Mouse (Mus musculus): ENCODE results near the gene Plekha6. TPM values are rescaled to one million over a fixed set of nuclear protein-coding genes. Genes with fewer than 3 reads are reported as not detected.
A peak's percentile ranks its signal among the peaks of the same experiment; 100 is the strongest.

Plekha6 gene
- total RNA-seq, 2 experiments from 2014 or later, result 72.2 to 84.2 TPM

DNA sequence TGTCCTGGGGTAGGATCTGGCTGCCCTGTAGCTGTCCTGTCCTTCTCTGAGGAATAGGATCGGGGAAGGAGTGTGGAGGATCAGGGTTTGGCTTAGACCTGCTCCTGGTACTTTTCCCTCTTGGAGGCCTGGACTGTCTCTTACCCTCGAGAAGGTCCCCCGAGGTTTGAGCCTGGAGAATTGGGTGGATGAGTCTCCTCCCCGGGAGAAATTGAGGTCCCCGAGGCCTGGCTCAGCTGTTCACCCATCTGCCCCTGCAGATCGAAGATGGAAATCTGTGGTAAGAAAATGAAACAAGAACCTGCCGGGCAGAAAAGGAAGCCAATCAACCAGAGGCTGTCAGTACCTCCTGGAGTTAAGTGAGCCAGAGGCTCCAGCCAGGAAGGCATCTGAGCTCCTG is 45.5 kb downstream of the Plekha6 start:
- no peak for DNase-seq (ENCODE audit: low spot score in 2 of 2)
- intact Hi-C loops (cut with DNase I), result no loop called here

DNA sequence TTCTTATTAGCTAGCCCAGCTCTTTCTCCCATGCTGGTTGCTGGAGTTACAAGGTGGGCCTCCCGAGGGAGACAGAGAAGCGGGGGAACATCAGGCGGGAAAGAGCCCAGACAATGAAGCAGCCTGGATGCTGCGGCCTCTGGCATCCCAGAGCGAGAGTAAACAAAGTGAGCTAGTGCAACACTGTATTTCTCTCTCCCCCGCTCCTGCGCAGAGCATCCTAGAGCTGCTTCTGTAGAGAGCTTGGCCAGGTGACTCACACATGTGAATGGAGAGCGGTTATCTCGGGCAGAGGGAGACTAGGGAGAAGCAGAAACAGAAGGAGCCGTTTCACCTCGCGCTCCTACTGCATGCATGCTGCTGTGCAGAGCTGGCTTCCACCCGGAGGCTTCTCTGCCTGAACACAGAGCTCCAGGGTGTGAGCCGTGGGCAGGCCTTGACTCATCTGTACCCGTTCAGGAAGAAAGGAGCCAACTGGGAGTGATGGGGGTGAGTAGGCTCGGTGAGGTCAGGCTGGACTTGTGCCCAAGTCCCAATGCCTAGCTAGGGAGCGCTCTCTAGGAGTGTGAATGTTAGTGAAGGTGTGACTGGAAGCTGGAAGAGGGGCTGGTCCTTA is 46.0 kb downstream of the Plekha6 start:
- peak; percentile 62 to 89 for DNase-seq (ENCODE audit: low spot score in 2 of 2)
- intact Hi-C loops (cut with DNase I), result no loop called here

DNA sequence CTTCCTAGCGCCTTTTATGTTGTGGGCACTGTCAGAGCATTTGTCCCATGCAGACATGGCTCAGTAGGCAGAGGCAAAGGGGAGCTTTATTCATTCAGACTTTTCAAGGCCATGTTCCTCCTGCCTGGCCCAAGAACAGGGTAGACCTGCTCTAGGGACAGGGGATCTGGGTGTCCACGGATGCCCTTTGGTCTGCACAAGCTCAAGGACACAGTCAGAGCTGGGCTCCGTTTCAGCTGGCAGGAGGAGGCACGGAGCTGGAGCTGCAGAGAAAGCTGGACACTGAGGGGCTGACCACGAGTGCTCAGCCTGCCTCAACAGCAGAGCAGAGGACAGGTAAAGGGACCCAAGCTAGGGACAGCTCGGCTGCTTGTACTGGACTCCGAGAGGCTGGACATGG is 46.8 kb downstream of the Plekha6 start:
- intact Hi-C loops (cut with DNase I), result no loop called here
- no peak for DNase-seq (ENCODE audit: low spot score in 2 of 2)

DNA sequence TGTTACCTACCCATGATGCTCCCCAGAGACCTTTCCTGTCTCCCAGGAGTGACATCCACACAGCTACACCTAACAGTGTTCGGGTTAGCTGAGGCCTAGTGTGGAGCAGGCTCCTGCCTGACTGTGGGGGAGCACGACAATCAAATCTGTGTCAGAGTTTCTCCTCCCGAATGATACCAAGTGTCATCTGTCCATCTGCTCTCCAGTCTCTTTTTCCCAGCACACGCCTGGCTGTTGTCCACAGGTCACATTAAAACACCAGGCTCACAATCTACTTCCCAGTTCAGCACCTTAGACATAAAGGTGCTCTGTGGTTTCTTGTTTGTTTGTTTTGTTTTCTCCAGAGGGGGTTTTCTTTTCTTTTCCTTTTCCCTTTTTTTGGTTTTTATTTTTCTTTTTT is 48.3 kb downstream of the Plekha6 start:
- no peak for DNase-seq (ENCODE audit: low spot score in 2 of 2)

DNA sequence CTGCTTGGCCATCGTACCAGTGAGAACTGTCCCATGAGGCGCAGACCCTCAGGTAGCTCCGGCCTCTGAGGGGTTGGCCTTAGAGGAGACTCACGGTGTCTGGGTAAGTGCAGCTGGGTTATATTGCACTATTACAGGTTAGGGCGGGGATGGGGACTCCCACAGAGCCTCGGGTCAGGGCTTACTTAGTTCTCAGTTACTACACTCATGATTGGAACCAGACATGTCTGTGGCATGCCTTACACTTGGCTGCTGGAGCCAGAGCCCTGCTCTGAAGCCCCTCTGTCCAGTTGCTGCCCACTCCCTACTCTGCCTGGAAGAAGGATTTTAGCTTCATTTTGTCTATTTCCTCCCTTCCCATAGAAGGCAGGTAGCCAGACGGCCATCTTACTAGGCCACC is 49.1 kb downstream of the Plekha6 start:
- intact Hi-C loops (cut with DNase I), result no loop called here
- no peak for DNase-seq (ENCODE audit: low spot score in 2 of 2)

More for the DNA sequence above, 48.3 kb downstream of the Plekha6 start:
- intact Hi-C loops (cut with DNase I), result no loop called here

DNA sequence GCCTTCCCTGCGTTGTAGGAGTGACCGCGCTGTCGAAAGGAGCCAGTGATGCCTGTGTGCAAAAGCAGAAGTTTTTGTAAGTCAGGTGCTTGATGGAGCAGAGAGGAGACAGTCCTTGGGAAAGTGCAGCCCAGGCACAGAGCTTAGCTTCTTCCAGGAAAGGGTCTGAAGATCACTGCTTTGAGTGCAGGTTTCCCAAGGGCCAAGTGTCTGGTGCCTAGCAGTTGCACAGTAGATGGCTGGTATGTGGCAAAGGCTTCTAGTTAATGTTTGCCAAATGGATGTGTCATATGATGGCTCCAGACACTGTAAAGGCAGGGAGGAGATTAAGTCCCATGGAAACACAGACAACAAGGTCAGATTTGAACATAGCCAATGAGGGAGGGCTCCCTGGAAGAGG is 49.9 kb downstream of the Plekha6 start:
- intact Hi-C loops (cut with DNase I), result no loop called here
- DNase-seq (ENCODE audit: low spot score in 2 of 2), result no peak

DNA sequence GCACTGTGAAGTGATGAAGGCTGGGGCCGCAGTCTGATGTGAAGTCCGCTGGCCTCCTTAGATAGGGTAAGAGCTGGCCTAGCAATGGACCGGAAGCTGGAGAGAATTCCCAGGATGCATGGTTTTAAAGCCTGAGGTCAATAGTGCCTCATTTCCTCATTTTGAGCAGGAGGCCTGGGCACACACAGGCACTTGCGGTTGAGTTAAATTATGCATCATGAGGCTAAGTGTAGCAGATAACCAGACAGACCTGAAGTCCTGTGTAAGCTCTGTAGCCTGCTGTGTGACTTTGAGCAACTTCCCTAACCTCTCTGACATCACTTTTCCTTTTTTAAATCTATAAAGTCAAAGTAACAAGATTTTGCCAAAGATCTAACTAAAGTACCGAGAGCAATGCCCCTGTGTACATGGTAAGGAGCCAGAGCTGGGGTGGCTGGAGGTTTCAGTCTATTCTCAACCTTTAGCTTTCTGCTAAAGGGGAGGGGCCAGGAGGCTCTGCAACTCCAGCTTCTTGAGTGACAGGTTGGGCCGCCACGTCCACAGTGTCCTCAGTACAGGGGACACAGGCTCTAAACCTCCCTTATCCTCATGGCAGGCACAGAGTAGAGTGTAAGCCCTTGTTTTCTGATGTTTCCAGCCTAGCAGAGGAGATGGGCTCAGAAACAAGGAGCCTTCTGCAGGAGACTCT is 50.8 kb downstream of the Plekha6 start:
- intact Hi-C loops (cut with DNase I), result no loop called here
- no peak for DNase-seq (ENCODE audit: low spot score in 2 of 2)

DNA sequence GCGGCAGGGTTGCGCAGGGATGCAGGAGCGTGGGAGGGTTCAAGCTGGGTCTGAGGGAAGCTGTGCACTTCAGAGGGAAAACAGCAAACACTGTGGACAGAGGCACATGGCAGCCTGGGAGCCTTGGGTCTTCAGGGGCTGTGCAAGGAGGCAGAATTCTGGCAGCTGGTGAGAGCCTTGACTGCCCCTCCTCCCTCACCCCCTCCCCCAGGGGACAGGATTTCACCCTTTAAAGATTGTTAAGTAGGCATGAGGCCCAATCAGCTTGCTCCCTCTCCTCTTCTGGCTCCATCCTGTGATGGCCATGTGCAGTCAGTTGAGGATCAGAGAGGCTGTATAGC is 51.3 kb downstream of the Plekha6 start:
- no peak for DNase-seq (ENCODE audit: low spot score in 2 of 2)
- intact Hi-C loops (cut with DNase I), result no loop called here

DNA sequence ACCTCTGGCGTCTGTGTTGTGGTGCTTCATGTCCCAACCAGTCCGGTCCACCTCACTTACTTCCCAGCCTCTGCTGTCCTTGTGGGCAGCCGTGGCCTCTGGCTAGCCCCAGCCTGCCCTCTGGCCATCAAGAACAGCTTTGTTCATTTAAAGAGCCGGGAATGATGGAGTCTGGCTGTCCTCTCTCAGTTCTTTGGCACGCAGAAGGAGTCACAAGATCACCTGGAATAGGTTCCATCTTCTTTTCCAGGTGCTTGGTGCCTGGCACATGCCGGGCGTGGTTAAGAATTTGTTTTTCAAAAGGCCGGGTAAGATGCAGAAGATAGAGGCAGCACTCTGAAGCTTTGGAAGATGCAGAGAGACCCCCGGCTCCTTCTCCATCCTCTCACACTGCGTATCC is 51.7 kb downstream of the Plekha6 start:
- intact Hi-C loops (cut with DNase I), result no loop called here
- no peak for DNase-seq (ENCODE audit: low spot score in 2 of 2)

DNA sequence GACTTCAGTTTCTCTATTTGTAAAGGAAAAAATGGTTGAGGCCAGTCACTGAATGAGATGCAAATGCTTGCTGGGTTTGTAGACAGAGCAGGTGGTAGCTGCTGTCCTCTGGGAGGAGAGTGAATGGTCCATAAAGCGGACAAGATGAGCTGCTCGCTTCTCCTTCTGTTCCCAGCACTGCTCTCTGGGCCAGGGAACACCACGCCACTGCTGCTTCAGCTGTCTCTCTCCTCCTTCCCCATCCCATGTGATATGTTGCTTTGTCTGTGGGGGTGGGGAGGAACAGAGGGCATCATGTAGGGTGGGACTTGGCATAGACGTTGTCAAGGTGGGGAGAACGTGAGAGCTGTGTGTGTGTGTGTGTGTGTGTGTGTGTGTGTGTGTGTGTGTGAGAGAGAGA is 53.0 kb downstream of the Plekha6 start:
- DNase-seq (ENCODE audit: low spot score in 2 of 2), result no peak
- intact Hi-C loops (cut with DNase I), result no loop called here

DNA sequence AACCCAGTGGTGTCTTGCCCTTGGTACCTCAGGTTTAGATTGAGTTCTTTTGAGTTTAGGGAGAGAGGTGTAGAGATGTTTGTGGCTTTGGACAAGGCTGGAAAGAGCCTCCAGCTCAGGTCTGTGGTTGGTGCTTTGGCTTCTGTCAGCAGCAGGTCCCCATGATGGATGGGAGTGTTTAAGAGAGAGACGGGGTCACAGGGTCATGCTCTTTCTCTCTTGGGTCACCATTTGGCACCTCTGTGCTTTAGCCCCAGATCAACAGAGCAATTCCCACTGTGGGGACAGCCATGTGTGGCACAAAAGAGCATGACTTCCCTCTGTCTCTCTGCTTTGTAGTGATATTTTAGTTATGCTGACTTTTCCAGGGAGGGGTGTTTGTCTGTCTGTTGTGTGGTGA is 55.1 kb downstream of the Plekha6 start:
- intact Hi-C loops (cut with DNase I), result no loop called here

DNA sequence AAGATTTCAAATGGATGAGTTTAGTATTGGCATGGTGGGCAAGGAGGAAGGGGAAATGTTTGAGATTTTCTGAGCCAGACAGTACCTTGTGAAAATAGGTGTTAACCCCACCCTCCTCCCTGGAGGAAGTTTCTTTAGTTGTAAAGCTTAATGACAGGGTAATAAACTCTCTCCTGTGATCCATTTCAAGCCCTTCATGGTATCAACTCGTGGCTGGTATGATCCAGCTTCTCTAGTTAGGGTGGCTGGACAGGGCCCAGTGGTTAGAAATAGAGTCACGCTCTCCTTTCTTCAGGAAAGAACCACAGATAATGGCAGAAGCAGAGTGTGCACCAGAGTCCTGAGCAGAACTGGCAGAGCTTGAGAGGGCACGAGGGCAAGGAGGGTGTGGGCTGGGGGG is 57.4 kb downstream of the Plekha6 start:
- intact Hi-C loops (cut with DNase I), result no loop called here
- no peak for DNase-seq (ENCODE audit: low spot score in 2 of 2)

More for the DNA sequence above, 55.1 kb downstream of the Plekha6 start:
- DNase-seq (ENCODE audit: low spot score in 2 of 2), result no peak

DNA sequence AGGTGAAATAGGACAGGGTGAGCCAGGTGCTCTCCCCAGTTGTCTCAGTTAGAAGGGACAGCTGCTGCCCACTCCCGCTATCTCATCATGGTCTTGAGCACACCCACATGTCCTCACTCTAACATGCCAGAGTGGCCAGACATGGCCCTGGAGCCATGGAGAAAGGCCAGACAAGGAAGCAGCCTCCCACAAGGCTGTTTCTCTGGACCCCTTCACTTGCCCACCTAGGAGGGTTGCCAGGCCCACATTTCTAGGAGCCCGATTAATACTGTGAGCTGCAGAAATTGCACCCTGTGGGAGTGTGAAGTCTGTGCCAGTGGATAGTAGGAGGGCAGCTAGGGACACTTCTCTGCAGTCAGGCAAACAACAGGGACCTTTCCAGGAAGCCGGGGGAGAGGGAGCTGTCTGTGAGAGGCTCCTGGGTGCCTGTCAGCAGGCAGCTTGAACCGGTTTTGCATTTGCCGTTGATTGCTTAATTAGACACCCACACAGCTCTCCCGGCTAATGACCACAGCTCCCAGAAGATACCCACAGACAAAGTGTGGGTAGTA is 58.5 kb downstream of the Plekha6 start:
- intact Hi-C loops (cut with DNase I), result no loop called here
- DNase-seq (ENCODE audit: low spot score in 2 of 2), result peak in 1 of 2 experiments; percentile 40

DNA sequence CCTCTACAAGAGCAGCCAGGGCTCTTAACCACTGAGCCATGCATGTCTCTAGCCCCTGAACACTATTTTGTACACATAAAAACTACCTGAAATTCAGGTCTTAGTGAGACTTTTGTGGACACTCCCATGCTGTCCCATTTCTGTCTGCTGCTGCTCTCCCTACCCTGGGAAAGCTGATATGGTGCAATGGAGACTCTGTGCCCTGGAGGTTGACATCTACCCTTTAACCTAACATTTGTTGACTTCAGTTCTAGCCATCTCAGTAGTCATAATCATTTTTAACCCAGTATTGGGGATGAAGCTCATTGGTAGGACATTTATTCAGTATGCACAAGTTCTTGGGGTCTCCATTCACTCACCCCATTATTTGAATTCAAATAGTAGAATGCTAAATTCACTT is 60.7 kb downstream of the Plekha6 start:
- DNase-seq (ENCODE audit: low spot score in 2 of 2), result no peak
- intact Hi-C loops (cut with DNase I), result loop anchor here (1.0 to 5.0 kb wide), 2 partner anchors 42 to 78 kb away; no protein-coding TSS in a partner anchor

DNA sequence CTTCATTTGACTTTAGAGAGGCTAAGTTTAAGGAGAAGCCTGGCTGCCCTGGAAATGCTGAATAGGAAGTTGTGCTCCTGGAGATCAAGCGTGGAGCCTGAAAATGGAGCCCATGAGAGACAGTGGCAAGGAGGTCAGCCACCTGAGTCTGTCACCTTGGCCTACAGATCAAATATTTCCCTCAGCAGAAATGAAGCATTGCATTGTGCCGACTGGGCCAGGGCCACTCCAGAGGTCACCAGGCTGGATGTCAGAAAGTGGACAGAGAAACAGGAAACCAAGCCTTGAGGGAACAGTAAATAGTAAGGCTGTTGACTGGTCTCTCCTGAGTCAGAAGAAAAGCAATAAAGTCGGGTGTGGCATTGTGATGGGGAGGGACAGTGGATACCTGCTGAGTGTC is 61.1 kb downstream of the Plekha6 start:
- no peak for DNase-seq (ENCODE audit: low spot score in 2 of 2)
- intact Hi-C loops (cut with DNase I), result loop anchor here (1.0 to 5.0 kb wide), 2 partner anchors 43 to 77 kb away; no protein-coding TSS in a partner anchor

DNA sequence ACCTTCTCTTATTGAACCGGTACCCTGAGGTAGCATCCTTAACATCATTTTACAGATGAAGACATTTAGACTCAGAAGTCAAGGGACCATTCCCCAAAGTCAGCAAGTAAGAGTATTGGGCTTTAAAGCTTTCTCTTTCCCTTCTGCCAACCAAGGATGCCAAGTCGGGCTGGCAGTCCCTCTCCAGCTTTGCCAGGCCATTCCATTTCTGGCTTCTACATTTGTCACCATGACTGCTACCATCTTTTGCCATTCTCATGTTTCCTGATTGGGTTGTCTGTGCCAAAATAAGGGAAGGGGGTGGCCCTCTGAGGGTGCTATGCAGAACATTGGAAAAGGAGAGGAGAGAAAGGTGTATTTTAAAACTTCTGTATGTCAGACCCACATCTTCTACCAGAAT is 61.6 kb downstream of the Plekha6 start:
- intact Hi-C loops (cut with DNase I), result loop anchor here (1.0 to 5.0 kb wide), 2 partner anchors 43 to 77 kb away; no protein-coding TSS in a partner anchor
- no peak for DNase-seq (ENCODE audit: low spot score in 2 of 2)

DNA sequence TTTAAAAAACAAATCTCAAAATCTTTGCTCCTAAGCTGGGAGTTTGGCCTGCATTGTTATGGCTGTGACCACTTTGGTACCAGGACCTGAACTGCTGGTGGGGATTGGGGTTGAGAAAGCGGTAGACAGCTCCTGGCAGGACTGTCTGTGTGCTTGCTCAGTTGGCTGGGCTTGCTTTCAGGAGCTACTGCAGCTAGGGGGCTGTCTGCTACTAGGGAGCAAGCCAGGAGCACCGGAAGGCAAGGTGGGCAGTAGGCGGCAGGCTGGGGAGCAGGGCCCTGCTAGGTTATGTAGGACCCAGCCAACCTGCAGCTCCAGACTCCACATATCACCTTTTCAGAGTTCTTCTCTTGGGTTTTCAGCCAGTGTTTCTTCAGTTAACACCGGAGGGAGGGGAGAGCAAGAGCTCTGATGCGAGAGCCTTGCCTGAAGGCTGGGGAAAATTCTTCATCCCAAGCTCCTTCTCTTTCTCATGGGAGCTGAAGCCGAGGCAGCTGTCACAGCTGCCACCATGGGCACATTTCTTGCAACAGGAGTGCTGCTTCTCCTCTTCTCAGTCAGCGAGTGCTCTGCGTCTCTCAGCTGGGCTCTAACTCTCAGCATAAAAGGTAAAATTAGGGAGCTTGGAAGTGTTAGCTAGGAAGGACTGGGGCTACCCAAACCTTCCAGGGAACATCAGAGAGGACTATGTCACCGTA is 62.1 kb downstream of the Plekha6 start:
- intact Hi-C loops (cut with DNase I), result loop anchor here (1.0 to 5.0 kb wide), 2 partner anchors 44 to 76 kb away; no protein-coding TSS in a partner anchor

DNA sequence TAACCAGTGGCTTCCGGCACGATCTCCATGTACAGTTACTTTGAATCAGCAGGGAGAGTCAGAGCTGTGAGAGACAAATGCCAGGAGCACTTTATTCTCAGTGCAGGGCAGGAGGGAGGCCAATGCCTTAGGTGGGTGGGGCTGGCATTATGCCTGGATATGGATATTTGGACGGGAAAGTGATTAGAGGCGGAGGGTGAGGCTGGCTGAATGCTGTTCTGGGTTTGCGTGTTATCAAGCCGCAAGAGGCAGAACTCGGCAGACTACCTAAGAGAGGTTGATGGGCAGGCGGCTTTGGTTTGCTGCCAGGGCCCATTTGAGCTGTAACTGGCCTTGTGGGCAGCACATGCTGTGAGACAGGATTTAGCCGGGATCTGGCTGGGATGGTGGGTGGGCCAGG is 62.9 kb downstream of the Plekha6 start:
- DNase-seq (ENCODE audit: low spot score in 2 of 2), result peak; percentile 55 to 84
- intact Hi-C loops (cut with DNase I), result loop anchor here (5.0 kb wide), 1 partner anchor 75 kb away; no protein-coding TSS in a partner anchor

More for the DNA sequence above, 62.1 kb downstream of the Plekha6 start:
- peak; percentile 45 to 79 for DNase-seq (ENCODE audit: low spot score in 2 of 2)

DNA sequence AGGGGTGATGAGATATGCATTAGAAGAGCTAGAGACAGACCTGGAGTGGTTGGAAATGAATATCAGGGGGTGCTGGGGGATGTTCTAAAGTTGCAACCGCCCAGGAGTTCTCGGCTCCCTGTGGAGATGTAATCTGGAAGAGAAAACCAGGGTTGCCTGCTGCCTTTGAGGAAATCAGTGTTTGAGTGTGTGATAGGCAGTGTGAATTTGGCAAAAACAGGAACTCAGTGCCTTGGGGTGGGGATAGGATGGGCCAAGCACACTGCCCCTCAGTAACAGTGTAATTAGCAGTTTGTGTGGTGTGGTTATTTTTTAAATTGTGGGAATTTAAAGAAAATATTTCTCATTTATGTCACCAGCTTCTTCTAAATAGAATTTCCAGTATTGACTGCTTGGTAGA is 63.4 kb downstream of the Plekha6 start:
- no peak for DNase-seq (ENCODE audit: low spot score in 2 of 2)
- intact Hi-C loops (cut with DNase I), result loop anchor here (5.0 kb wide), 1 partner anchor 75 kb away; no protein-coding TSS in a partner anchor

DNA sequence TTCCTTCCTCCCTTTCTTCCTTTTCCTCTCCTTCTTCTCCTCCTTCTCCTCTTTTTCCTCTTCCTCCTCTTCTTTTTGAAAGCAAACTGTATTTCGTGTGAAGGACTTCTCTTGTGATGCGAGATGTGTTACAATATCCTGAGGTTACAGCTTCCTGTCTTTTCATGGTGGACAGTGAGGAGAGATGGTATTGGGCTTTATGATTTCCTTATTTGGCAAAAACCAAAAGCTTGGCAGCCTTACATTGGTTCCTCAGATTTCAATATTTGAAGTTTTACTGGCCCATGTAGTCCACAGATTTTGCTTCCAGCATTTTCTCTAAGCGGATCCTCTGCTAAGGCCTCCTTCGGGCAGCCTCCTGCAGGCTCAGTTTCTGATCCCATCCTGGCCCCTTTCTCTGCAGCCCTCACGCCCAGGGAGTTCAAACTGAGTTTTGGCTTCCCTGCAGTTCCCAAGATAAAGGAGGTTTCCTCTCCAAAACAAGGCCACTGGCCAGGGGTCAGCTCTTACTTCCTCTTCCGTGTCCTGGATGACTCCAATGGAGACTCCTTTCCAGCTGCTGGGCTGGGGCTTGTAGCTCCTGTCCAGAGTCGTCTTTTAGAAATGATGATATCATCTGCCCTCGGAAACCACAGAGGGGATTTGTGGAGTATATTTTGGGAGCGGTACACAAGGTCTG is 64.9 kb downstream of the Plekha6 start:
- DNase-seq (ENCODE audit: low spot score in 2 of 2), result no peak
- intact Hi-C loops (cut with DNase I), result loop anchor here (5.0 kb wide), 1 partner anchor 73 kb away; no protein-coding TSS in a partner anchor
